Mouse (Mus musculus): ENCODE data around the gene Syn3.

Gene Syn3

GRCm38 (mm10) chr10:86339649-86340379, 158.9 kb downstream of the Syn3 start:
- no peak for DNase-seq (ENCODE audit: low read depth, low spot score)

- DNase-seq (ENCODE audit: low read depth, low spot score): no peak
Measured at GRCm38 (mm10) chr10:86339121-86339520, 159.6 kb downstream of the Syn3 start.

- DNase-seq (ENCODE audit: low read depth, low spot score): no peak
Measured at GRCm38 (mm10) chr10:86338121-86338715, 160.5 kb downstream of the Syn3 start.

GRCm38 (mm10) chr10:86337239-86337638, 161.5 kb downstream of the Syn3 start:
- no peak for DNase-seq (ENCODE audit: low read depth, low spot score)

GRCm38 (mm10) chr10:86336506-86336905, 162.2 kb downstream of the Syn3 start:
- no peak for DNase-seq (ENCODE audit: low read depth, low spot score)

GRCm38 (mm10) chr10:86334581-86334980, 164.1 kb downstream of the Syn3 start:
- no peak for DNase-seq (ENCODE audit: low read depth, low spot score)

GRCm38 (mm10) chr10:86332942-86333341, 165.8 kb downstream of the Syn3 start:
- no peak for DNase-seq (ENCODE audit: low read depth, low spot score)

- DNase-seq (ENCODE audit: low read depth, low spot score): no peak
Measured at GRCm38 (mm10) chr10:86331681-86332281, 166.9 kb downstream of the Syn3 start.

GRCm38 (mm10) chr10:86330993-86331680, 167.6 kb downstream of the Syn3 start:
- no peak for DNase-seq (ENCODE audit: low read depth, low spot score)

- no peak for DNase-seq (ENCODE audit: low read depth, low spot score)
Measured at GRCm38 (mm10) chr10:86329241-86329882, 169.3 kb downstream of the Syn3 start.

- DNase-seq (ENCODE audit: low read depth, low spot score): no peak
Measured at GRCm38 (mm10) chr10:86328691-86329090, 170.0 kb downstream of the Syn3 start.

- DNase-seq (ENCODE audit: low read depth, low spot score): no peak
Measured at GRCm38 (mm10) chr10:86328143-86328542, 170.6 kb downstream of the Syn3 start.

- no peak for DNase-seq (ENCODE audit: low read depth, low spot score)
Measured at GRCm38 (mm10) chr10:86325272-86325671, 173.4 kb downstream of the Syn3 start.

GRCm38 (mm10) chr10:86323275-86323994, 175.3 kb downstream of the Syn3 start:
- DNase-seq (ENCODE audit: low read depth, low spot score): no peak

- no peak for DNase-seq (ENCODE audit: low read depth, low spot score)
Measured at GRCm38 (mm10) chr10:86322006-86322405, 176.7 kb downstream of the Syn3 start.

- no peak for DNase-seq (ENCODE audit: low read depth, low spot score)
Measured at GRCm38 (mm10) chr10:86321194-86321593, 177.5 kb downstream of the Syn3 start.

- DNase-seq (ENCODE audit: low read depth, low spot score): no peak
Measured at GRCm38 (mm10) chr10:86320204-86320603, 178.5 kb downstream of the Syn3 start.

GRCm38 (mm10) chr10:86319526-86319925, 179.2 kb downstream of the Syn3 start:
- no peak for DNase-seq (ENCODE audit: low read depth, low spot score)

GRCm38 (mm10) chr10:86318552-86319140, 180.1 kb downstream of the Syn3 start:
- no peak for DNase-seq (ENCODE audit: low read depth, low spot score)

- DNase-seq (ENCODE audit: low read depth, low spot score): no peak
Measured at GRCm38 (mm10) chr10:86317633-86318032, 181.1 kb downstream of the Syn3 start.

- no peak for DNase-seq (ENCODE audit: low read depth, low spot score)
Measured at GRCm38 (mm10) chr10:86315513-86315912, 183.2 kb downstream of the Syn3 start.
